Mouse (Mus musculus) CH12.LX (cell line): ENCODE measurements around the gene Stx16. TPM values are rescaled to one million over a fixed set of nuclear protein-coding genes. Genes with fewer than 3 reads are reported as not detected.

Source experiments
- DNase-seq: peaks from one replicate; pipeline ENCODE4 v3.0.0-alpha.2; 2013; ENCODE audit errors: extremely low read depth
- H3K27ac ChIP-seq: 2 replicates; pipeline ENCODE4 v1.5.1; 2012; ENCODE audit warnings: low read depth, mild to moderate bottlenecking, control low read depth, moderate library complexity; ENCODE audit not compliant: insufficient read depth
- H3K27me3 ChIP-seq: replicated peaks from 2 replicates; pipeline ENCODE3; 2012; ENCODE audit warnings: inconsistent platforms
- H3K36me3 ChIP-seq, 2 experiments: replicated peaks in 1 of 2; 2 replicates each; pipeline versions ENCODE3 to v1.6.1; 2012; ENCODE audit warnings: inconsistent platforms in 1 of 2, low read length in 1 of 2, mild to moderate bottlenecking in 1 of 2, mixed read lengths in 1 of 2, moderate library complexity in 1 of 2; ENCODE audit not compliant: control insufficient read depth in 1 of 2, insufficient read depth in 1 of 2
- H3K4me1 ChIP-seq, 2 experiments: 2 replicates each; pipeline ENCODE4 v1.6.1; 2012; ENCODE audit warnings: inconsistent platforms in 1 of 2, moderate library complexity in 1 of 2; ENCODE audit not compliant: insufficient read depth in 2 of 2, control insufficient read depth in 1 of 2
- H3K4me2 ChIP-seq: 2 replicates; pipeline ENCODE4 v1.6.1; 2012; ENCODE audit warnings: low read depth, mild to moderate bottlenecking, control low read depth; ENCODE audit not compliant: poor library complexity, insufficient read depth, severe bottlenecking
- H3K4me3 ChIP-seq, 3 experiments: fragments of 150-350 bp in 1 of 3; sonication (generic) in 1 of 3; replicated peaks in 1 of 3; 2 replicates each; pipeline versions ENCODE3 to v1.5.1; 2011 to 2012; ENCODE audit warnings: low read depth in 2 of 3, low read length in 2 of 3, mild to moderate bottlenecking in 2 of 3, moderate library complexity in 2 of 3, control low read depth in 1 of 3, improper control_type of control experiment in 1 of 3, inconsistent platforms in 1 of 3, mixed read lengths in 1 of 3; ENCODE audit not compliant: poor library complexity in 1 of 3
- H3K79me2 ChIP-seq: replicated peaks from 2 replicates; pipeline ENCODE4 v1.6.1; 2012; ENCODE audit warnings: mild to moderate bottlenecking, moderate library complexity; ENCODE audit not compliant: control insufficient read depth, poor library complexity, insufficient read depth, severe bottlenecking; ENCODE audit errors: extremely low read depth
- H3K9ac ChIP-seq: 2 replicates; pipeline ENCODE4 v1.6.1; 2012; ENCODE audit warnings: low read depth, mild to moderate bottlenecking, control low read depth, moderate library complexity; ENCODE audit not compliant: insufficient read depth
- H3K9me3 ChIP-seq: replicated peaks from 2 replicates; pipeline ENCODE3; 2012; ENCODE audit warnings: low read length, inconsistent platforms, mixed read lengths
- CHD1 ChIP-seq: IDR thresholded peaks from 2 replicates; pipeline ENCODE4 v1.6.1; 2012; ENCODE audit warnings: low read depth, low read length, improper control_type of control experiment, inconsistent platforms
- CHD2 ChIP-seq: IDR thresholded peaks from 2 replicates; pipeline ENCODE4 v1.6.1; 2011; ENCODE audit warnings: low read length, improper control_type of control experiment
- CTCF ChIP-seq, 2 experiments: IDR thresholded peaks in 1 of 2; conservative IDR thresholded peaks in 1 of 2; 2 replicates each; pipeline ENCODE4 v1.5.1; 2011 to 2012; ENCODE audit warnings: low read depth in 2 of 2, low read length in 2 of 2, improper control_type of control experiment in 1 of 2, inconsistent platforms in 1 of 2, mild to moderate bottlenecking in 1 of 2, moderate library complexity in 1 of 2
- ELF1 ChIP-seq: IDR thresholded peaks from 2 replicates; pipeline ENCODE4 v1.6.1; 2014; ENCODE audit warnings: low read depth, mild to moderate bottlenecking, inconsistent platforms, low read length, improper control_type of control experiment
- GABPA ChIP-seq: IDR thresholded peaks from 2 replicates; pipeline ENCODE4 v1.6.1; 2012; ENCODE audit warnings: low read depth, low read length, improper control_type of control experiment, inconsistent platforms; ENCODE audit not compliant: insufficient replicate concordance
- HCFC1 ChIP-seq: IDR thresholded peaks from 2 replicates; pipeline ENCODE4 v1.6.1; 2012; ENCODE audit warnings: low read depth, mild to moderate bottlenecking, inconsistent platforms, low read length, improper control_type of control experiment
- IRF4 ChIP-seq: IDR thresholded peaks from 2 replicates; pipeline ENCODE4 v1.6.1; 2014; ENCODE audit warnings: low read depth, mild to moderate bottlenecking, inconsistent platforms, low read length, improper control_type of control experiment
- JUN ChIP-seq: IDR thresholded peaks from 2 replicates; pipeline ENCODE4 v1.6.1; 2011; ENCODE audit warnings: low read depth, mild to moderate bottlenecking, low read length, improper control_type of control experiment, moderate library complexity; ENCODE audit not compliant: insufficient read depth
- JUND ChIP-seq: conservative IDR thresholded peaks from 2 replicates; pipeline ENCODE4 v1.6.1; 2011; ENCODE audit warnings: low read depth, low read length, improper control_type of control experiment
- MYC ChIP-seq: IDR thresholded peaks from 2 replicates; pipeline ENCODE4 v1.6.1; 2011; ENCODE audit warnings: low read depth, mild to moderate bottlenecking, improper control_type of control experiment, low read length
- NRF1 ChIP-seq: IDR thresholded peaks from 2 replicates; pipeline ENCODE4 v1.6.1; 2014; ENCODE audit warnings: low read depth, mild to moderate bottlenecking, inconsistent platforms, low read length, improper control_type of control experiment, moderate library complexity
- RAD21 ChIP-seq: IDR thresholded peaks from 2 replicates; pipeline ENCODE4 v1.6.1; 2011; ENCODE audit warnings: low read depth, mild to moderate bottlenecking, low read length, improper control_type of control experiment, moderate library complexity
- RCOR1 ChIP-seq: conservative IDR thresholded peaks from 2 replicates; pipeline ENCODE4 v1.6.1; 2012; ENCODE audit warnings: low read depth, mild to moderate bottlenecking, inconsistent platforms, low read length, improper control_type of control experiment
- SIN3A ChIP-seq: IDR thresholded peaks from 2 replicates; pipeline ENCODE4 v1.6.1; 2012; ENCODE audit warnings: low read length, improper control_type of control experiment, inconsistent platforms
- TCF12 ChIP-seq: IDR thresholded peaks from 2 replicates; pipeline ENCODE4 v1.6.1; 2014; ENCODE audit warnings: low read depth, mild to moderate bottlenecking, inconsistent platforms, low read length, improper control_type of control experiment
- USF2 ChIP-seq: conservative IDR thresholded peaks from 2 replicates; pipeline ENCODE4 v1.6.1; 2011; ENCODE audit warnings: low read depth, low read length, improper control_type of control experiment
- ZC3H11A ChIP-seq: IDR thresholded peaks from 2 replicates; pipeline ENCODE4 v1.6.1; 2012; ENCODE audit warnings: low read depth, mild to moderate bottlenecking, inconsistent platforms, low read length, improper control_type of control experiment
- ZKSCAN1 ChIP-seq: IDR thresholded peaks from 2 replicates; pipeline ENCODE4 v1.6.1; 2012; ENCODE audit warnings: low read depth, inconsistent platforms, low read length, improper control_type of control experiment, borderline replicate concordance
- ZMIZ1 ChIP-seq: IDR thresholded peaks from 2 replicates; pipeline ENCODE4 v1.6.1; 2012; ENCODE audit warnings: low read depth, mild to moderate bottlenecking, inconsistent platforms, low read length, improper control_type of control experiment
- dilution Hi-C: fragments of 300-500 bp; cut with MboI; formaldehyde crosslinking; loops from 2 replicates; pipeline ENCODE4 v1.14.3; 2020; ENCODE audit warnings: low sequenced_read_pairs; ENCODE audit not compliant: extremely low pct_unique_long_range_greater_than_20kb, extremely low pct_ligation_motif_present
- in situ Hi-C: fragments of 300-500 bp; cut with MboI; formaldehyde crosslinking; loops from 3 replicates; pipeline ENCODE4 v1.14.3; 2019; ENCODE audit warnings: low sequenced_read_pairs, low pct_ligation_motif_present, low pct_unique_long_range_greater_than_20kb, mixed read lengths
- polyA plus RNA-seq: library from polyadenylated mRNA; unstranded; fragments of >175 nt; gene quantifications from 2 replicates; pipeline ENCODE4 v1.2.1, GENCODE M21; 2012; ENCODE audit warnings: low read depth; ENCODE audit not compliant: insufficient read length
- total RNA-seq, 2 experiments: library from RNA; depleted of rRNA; stranded (reverse); fragments of 300-350 nt in 1 of 2; fragments of >200 nt in 1 of 2; gene quantifications; 2 replicates each; pipeline ENCODE4 v1.2.3; 2012 to 2014

The Stx16 gene
- total and polyA plus RNA-seq, 3 experiments: 18.8 to 33.2 (median 22.5) TPM

GRCm38 (mm10) chr2:174130468-174131097 lies 54.5 kb downstream of the Stx16 start:
- TF ChIP-seq JUN (no peak), JUND (no peak), IRF4 (no peak), ZMIZ1 (no peak), USF2 (no peak), CHD2 (no peak), RAD21 (no peak), RCOR1 (no peak), SIN3A (no peak), ZKSCAN1 (no peak), ELF1 (no peak), CTCF (conservative IDR thresholded peaks at IDR 0.05 in 1 of 2, IDR thresholded peaks at IDR 0.05 in 1 of 2; ENCODE audit: low read depth in 2 of 2, low read length in 2 of 2) (no peak), NRF1 (no peak), MYC (no peak), ZC3H11A (no peak), TCF12 (no peak), GABPA (no peak)
- DNase-seq: no peak
- Histone ChIP-seq H3K4me1 (no peaks in the 10 kb centered on the region), H3K36me3 (no peaks in the 10 kb centered on the region), H3K9me3 (no peaks in the 10 kb centered on the region), H3K4me3 (no peak overlapping the region), H3K9ac (no peak overlapping the region), H3K27me3 (peaks cover 40% of the 10 kb centered on the region), H3K4me2 (no peak overlapping the region), H3K27ac (no peak overlapping the region), H3K79me2 (no peaks in the 10 kb centered on the region)
- dilution Hi-C loops: no loop called here
- in situ Hi-C loops: no loop called here

- Histone ChIP-seq H3K36me3 (no peaks in the 10 kb centered on the region), H3K9me3 (no peaks in the 10 kb centered on the region), H3K4me3 (no peak overlapping the region), H3K27me3 (peaks cover 56% of the 10 kb centered on the region), H3K4me2 (no peak overlapping the region), H3K4me1 (no peaks in the 10 kb centered on the region), H3K9ac (no peak overlapping the region), H3K79me2 (no peaks in the 10 kb centered on the region), H3K27ac (no peak overlapping the region)
- in situ Hi-C loops (no loop called here), dilution Hi-C loops (no loop called here)
- DNase-seq: no peak
- TF ChIP-seq CHD2 (no peak), HCFC1 (no peak), GABPA (no peak), CHD1 (no peak)
Observed at GRCm38 (mm10) chr2:174132413-174132969, 56.4 kb downstream of the Stx16 start.

Other genes starting within 250 kb of the Stx16 start
- 37.2 and 39.5 TPM in 2 replicates for gene Npepl1, start 34.0 kb downstream of the Stx16 start, total RNA-seq (2012; rRNA removed)
- 72.0 and 93.6 TPM in 2 replicates for gene Npepl1, start 34.0 kb downstream of the Stx16 start, total RNA-seq (2014; rRNA removed)
- gene Npepl1, start 34.0 kb downstream of the Stx16 start, polyA plus RNA-seq: 90.8 and 93.3 TPM in 2 replicates
- gene Gnas, start 208.0 kb downstream of the Stx16 start, total RNA-seq (2012; rRNA removed): 393 and 452 TPM in 2 replicates
- gene Gnas, start 208.0 kb downstream of the Stx16 start, total RNA-seq (2014; rRNA removed): 365 and 369 TPM in 2 replicates
- gene Gnas, start 208.0 kb downstream of the Stx16 start, polyA plus RNA-seq: 502 and 537 TPM in 2 replicates